Mouse (Mus musculus) cortical plate, adult 2 months (tissue): ENCODE results near the gene Dnajc5.

Experiments
- CTCF ChIP-seq: fragments of 200-500 bp; IDR thresholded peaks from 2 replicates; pipeline ENCODE4 v1.5.1; 2011; ENCODE audit warnings: mild to moderate bottlenecking, control low read depth, low read length; ENCODE audit not compliant: insufficient read depth; ENCODE audit errors: extremely low read depth
- POLR2A ChIP-seq: fragments of 200-500 bp; IDR thresholded peaks from 2 replicates; pipeline ENCODE4 v1.6.1; 2011; ENCODE audit warnings: mild to moderate bottlenecking, low read length, control low read depth; ENCODE audit not compliant: insufficient read depth; ENCODE audit errors: extremely low read depth

DNA sequence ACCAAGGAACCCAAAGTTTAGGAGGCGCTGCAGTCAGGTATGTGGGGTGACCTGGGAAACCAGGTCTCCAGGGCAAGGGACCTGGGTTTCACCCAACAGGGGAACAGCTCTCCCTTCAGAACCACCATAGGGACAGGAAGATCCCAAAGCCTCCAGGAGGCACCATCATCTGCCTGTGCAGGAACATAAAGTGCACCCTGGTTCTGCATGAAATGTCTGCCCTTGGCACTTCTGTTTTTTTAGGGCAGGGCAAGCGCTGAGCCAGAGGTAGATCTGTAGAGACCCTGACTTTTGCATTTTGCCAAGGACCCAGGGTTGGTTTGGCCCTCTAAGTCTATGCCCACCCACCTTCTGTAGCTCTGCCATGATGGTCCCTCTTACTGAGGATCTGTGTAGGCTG, 62.1 kb downstream of the Dnajc5 start:
- TF ChIP-seq CTCF = no peak
- no peak for TF ChIP-seq POLR2A
